Mouse (Mus musculus): ENCODE data around the gene Rnf40.
"Not testable (repeated sequence)": the region's sequence is repeated elsewhere in the genome, so short reads cannot be mapped to it uniquely, and the experiment has no call there.

Rnf40 gene

GRCm38 (mm10) chr7:127602903-127603302, 14.3 kb downstream of the Rnf40 start:
- no peak for DNase-seq (ENCODE audit: low spot score in 2 of 2)

GRCm38 (mm10) chr7:127604256-127604655, 15.7 kb downstream of the Rnf40 start:
- DNase-seq (ENCODE audit: low spot score in 2 of 2): no peak

- no peak for DNase-seq (ENCODE audit: low spot score in 2 of 2)
Measured at GRCm38 (mm10) chr7:127607150-127607549, 18.6 kb downstream of the Rnf40 start.

GRCm38 (mm10) chr7:127611011-127611410, 22.4 kb downstream of the Rnf40 start:
- no peak for DNase-seq (ENCODE audit: low spot score in 2 of 2)

GRCm38 (mm10) chr7:127611561-127611960, 23.0 kb downstream of the Rnf40 start:
- DNase-seq (ENCODE audit: low spot score in 2 of 2): no peak

GRCm38 (mm10) chr7:127613501-127613900, 24.9 kb downstream of the Rnf40 start:
- DNase-seq (ENCODE audit: low spot score in 2 of 2): no peak

- DNase-seq (ENCODE audit: low spot score in 2 of 2): no peak
Measured at GRCm38 (mm10) chr7:127614091-127614490, 25.5 kb downstream of the Rnf40 start.

- DNase-seq (ENCODE audit: low spot score in 2 of 2): peak in 1 of 2 experiments; percentile 53
Measured at GRCm38 (mm10) chr7:127614511-127614890, 25.9 kb downstream of the Rnf40 start.

- peak; percentile 44 to 81 for DNase-seq (ENCODE audit: low spot score in 2 of 2)
Measured at GRCm38 (mm10) chr7:127614891-127615843, 26.6 kb downstream of the Rnf40 start, which contains the start of gene Zfp629. Zfp629 (minus strand) TSS chr7:127615797.

GRCm38 (mm10) chr7:127616336-127616735, 27.8 kb downstream of the Rnf40 start:
- no peak for DNase-seq (ENCODE audit: low spot score in 2 of 2)

GRCm38 (mm10) chr7:127616881-127617280, 28.3 kb downstream of the Rnf40 start:
- DNase-seq (ENCODE audit: low spot score in 2 of 2): no peak

GRCm38 (mm10) chr7:127617962-127618361, 29.4 kb downstream of the Rnf40 start:
- DNase-seq (ENCODE audit: low spot score in 2 of 2): no peak

GRCm38 (mm10) chr7:127618402-127618801, 29.8 kb downstream of the Rnf40 start:
- not testable (repeated sequence) for DNase-seq (ENCODE audit: low spot score in 2 of 2)

- no peak for DNase-seq (ENCODE audit: low spot score in 2 of 2)
Measured at GRCm38 (mm10) chr7:127626039-127626438, 37.5 kb downstream of the Rnf40 start.

- DNase-seq (ENCODE audit: low spot score in 2 of 2): peak; percentile 57 to 68
Measured at GRCm38 (mm10) chr7:127626471-127626870, 37.9 kb downstream of the Rnf40 start.

- DNase-seq (ENCODE audit: low spot score in 2 of 2): no peak
Measured at GRCm38 (mm10) chr7:127628646-127629045, 40.1 kb downstream of the Rnf40 start.

- DNase-seq (ENCODE audit: low spot score in 2 of 2): no peak
Measured at GRCm38 (mm10) chr7:127631416-127631815, 42.8 kb downstream of the Rnf40 start.

GRCm38 (mm10) chr7:127636963-127637362, 48.4 kb downstream of the Rnf40 start:
- DNase-seq (ENCODE audit: low spot score in 2 of 2): peak in 1 of 2 experiments; percentile 35

GRCm38 (mm10) chr7:127641260-127641659, 52.7 kb downstream of the Rnf40 start:
- DNase-seq (ENCODE audit: low spot score in 2 of 2): no peak

- no peak for DNase-seq (ENCODE audit: low spot score in 2 of 2)
Measured at GRCm38 (mm10) chr7:127642254-127642653, 53.7 kb downstream of the Rnf40 start.

- no peak for DNase-seq (ENCODE audit: low spot score in 2 of 2)
Measured at GRCm38 (mm10) chr7:127646363-127646762, 57.8 kb downstream of the Rnf40 start.

- DNase-seq (ENCODE audit: low spot score in 2 of 2): not testable (repeated sequence)
Measured at GRCm38 (mm10) chr7:127647576-127647975, 59.0 kb downstream of the Rnf40 start.

GRCm38 (mm10) chr7:127648516-127649201, 60.1 kb downstream of the Rnf40 start:
- no peak for DNase-seq (ENCODE audit: low spot score in 2 of 2)
